Mouse (Mus musculus): ENCODE results near the gene Hspb9. TPM values are rescaled to one million over a fixed set of nuclear protein-coding genes. Genes with fewer than 3 reads are reported as not detected.

Hspb9 gene
- polyA plus RNA-seq, 1 experiment from 2014 or later, result 0.97 TPM

GRCm38 (mm10) chr11:100749469-100749868, 35.8 kb downstream of the Hspb9 start:
- Histone ChIP-seq H3K4me1 (ENCODE audit: insufficient read depth) (no peaks in the 10 kb centered on the region), H3K9me3 (ENCODE audit: low read depth, low read length) (no peaks in the 10 kb centered on the region), H3K9ac (no peak overlapping the region), H3K4me2 (no peak overlapping the region), H3K36me3 (ENCODE audit: insufficient read depth) (no peaks in the 10 kb centered on the region), H3K27me3 (ENCODE audit: insufficient read depth, low read length) (peaks cover 20% of the 10 kb centered on the region; the same call in 1 of the 2 replicates), H3K4me3 (ENCODE audit: low read depth, low read length) (no peak overlapping the region), H3K27ac (ENCODE audit: low read depth) (no peak overlapping the region)
- WGBS, result 33% methylated on average over 25 of the region's 25 CpGs
- ATAC-seq (ENCODE audit: insufficient read depth) (no peak), DNase-seq (no peak)
- TF ChIP-seq CTCF (IDR thresholded peaks at IDR 0.05; ENCODE audit: low read depth), result no peak

GRCm38 (mm10) chr11:100750127-100750526, 36.5 kb downstream of the Hspb9 start:
- H3K4me1 ChIP-seq (ENCODE audit: insufficient read depth), result no peaks in the 10 kb centered on the region
- H3K9me3 ChIP-seq (ENCODE audit: low read depth, low read length), result no peaks in the 10 kb centered on the region
- peaks cover 20% of the 10 kb centered on the region; the same call in 1 of the 2 replicates for H3K27me3 ChIP-seq (ENCODE audit: insufficient read depth, low read length)
- H3K27ac ChIP-seq (ENCODE audit: low read depth), result no peak overlapping the region
- H3K36me3 ChIP-seq (ENCODE audit: insufficient read depth), result no peaks in the 10 kb centered on the region
- WGBS, result 86% methylated on average over 16 of the region's 16 CpGs
- H3K4me2 ChIP-seq, result no peak overlapping the region
- H3K9ac ChIP-seq, result no peak overlapping the region
- TF ChIP-seq CTCF (IDR thresholded peaks at IDR 0.05; ENCODE audit: low read depth), result no peak
- DNase-seq, result no peak
- ATAC-seq (ENCODE audit: insufficient read depth), result no peak
- no peak overlapping the region for H3K4me3 ChIP-seq (ENCODE audit: low read depth, low read length)

- Histone ChIP-seq H3K9me3 (ENCODE audit: low read depth, low read length) (no peaks in the 10 kb centered on the region), H3K4me2 (no peak overlapping the region), H3K36me3 (ENCODE audit: insufficient read depth) (no peaks in the 10 kb centered on the region), H3K9ac (no peak overlapping the region), H3K27ac (ENCODE audit: low read depth) (no peak overlapping the region), H3K27me3 (ENCODE audit: insufficient read depth, low read length) (peaks cover 20% of the 10 kb centered on the region; the same call in 1 of the 2 replicates), H3K4me1 (ENCODE audit: insufficient read depth) (no peaks in the 10 kb centered on the region), H3K4me3 (ENCODE audit: low read depth, low read length) (no peak overlapping the region)
- TF ChIP-seq CTCF (IDR thresholded peaks at IDR 0.05; ENCODE audit: low read depth), result no peak
- ATAC-seq (ENCODE audit: insufficient read depth), result no peak
- 32% methylated on average over 10 of the region's 10 CpGs for WGBS
- no peak for DNase-seq
These were observed 38.6 kb downstream of the Hspb9 start for GRCm38 (mm10) chr11:100752294-100752693.

GRCm38 (mm10) chr11:100754021-100754692, 40.5 kb downstream of the Hspb9 start:
- Histone ChIP-seq H3K9me3 (ENCODE audit: low read depth, low read length) (no peaks in the 10 kb centered on the region), H3K27me3 (ENCODE audit: insufficient read depth, low read length) (peaks cover 27% of the 10 kb centered on the region), H3K4me1 (ENCODE audit: insufficient read depth) (no peaks in the 10 kb centered on the region), H3K9ac (no peak overlapping the region), H3K4me3 (ENCODE audit: low read depth, low read length) (no peak overlapping the region), H3K4me2 (no peak overlapping the region), H3K36me3 (ENCODE audit: insufficient read depth) (no peaks in the 10 kb centered on the region), H3K27ac (ENCODE audit: low read depth) (no peak overlapping the region)
- DNase-seq (no peak), ATAC-seq (ENCODE audit: insufficient read depth) (no peak)
- TF ChIP-seq CTCF (IDR thresholded peaks at IDR 0.05; ENCODE audit: low read depth), result no peak
- WGBS, result 79% methylated on average over 12 of the region's 12 CpGs

GRCm38 (mm10) chr11:100754693-100755057, 41.0 kb downstream of the Hspb9 start:
- H3K9ac ChIP-seq, result no peak overlapping the region
- TF ChIP-seq CTCF (IDR thresholded peaks at IDR 0.05; ENCODE audit: low read depth), result no peak
- no peak for DNase-seq
- H3K4me1 ChIP-seq (ENCODE audit: insufficient read depth), result no peaks in the 10 kb centered on the region; the same call in 1 of the 2 replicates
- no peaks in the 10 kb centered on the region for H3K36me3 ChIP-seq (ENCODE audit: insufficient read depth)
- no peak overlapping the region for H3K4me3 ChIP-seq (ENCODE audit: low read depth, low read length)
- peaks cover 27% of the 10 kb centered on the region for H3K27me3 ChIP-seq (ENCODE audit: insufficient read depth, low read length)
- H3K4me2 ChIP-seq, result no peak overlapping the region
- H3K27ac ChIP-seq (ENCODE audit: low read depth), result no peak overlapping the region
- no peak for ATAC-seq (ENCODE audit: insufficient read depth)
- H3K9me3 ChIP-seq (ENCODE audit: low read depth, low read length), result no peaks in the 10 kb centered on the region
- 87% methylated on average over 3 of the region's 3 CpGs for WGBS

GRCm38 (mm10) chr11:100756476-100756875, 42.8 kb downstream of the Hspb9 start:
- no peak overlapping the region for H3K4me2 ChIP-seq
- no peak overlapping the region for H3K27ac ChIP-seq (ENCODE audit: low read depth)
- TF ChIP-seq CTCF (IDR thresholded peaks at IDR 0.05; ENCODE audit: low read depth), result no peak
- no peak for ATAC-seq (ENCODE audit: insufficient read depth)
- DNase-seq, result no peak
- no peaks in the 10 kb centered on the region for H3K36me3 ChIP-seq (ENCODE audit: insufficient read depth)
- peaks cover 41% of the 10 kb centered on the region for H3K27me3 ChIP-seq (ENCODE audit: insufficient read depth, low read length)
- no peaks in the 10 kb centered on the region for H3K9me3 ChIP-seq (ENCODE audit: low read depth, low read length)
- H3K9ac ChIP-seq, result no peak overlapping the region
- WGBS, result 48% methylated on average over 6 of the region's 6 CpGs
- no peaks in the 10 kb centered on the region; the same call in 1 of the 2 replicates for H3K4me1 ChIP-seq (ENCODE audit: insufficient read depth)
- no peak overlapping the region for H3K4me3 ChIP-seq (ENCODE audit: low read depth, low read length)

GRCm38 (mm10) chr11:100757566-100757965, 43.9 kb downstream of the Hspb9 start:
- H3K27me3 ChIP-seq (ENCODE audit: insufficient read depth, low read length), result peaks cover 50% of the 10 kb centered on the region
- WGBS, result 85% methylated on average over 12 of the region's 12 CpGs
- ATAC-seq (ENCODE audit: insufficient read depth) (no peak), DNase-seq (no peak)
- H3K9me3 ChIP-seq (ENCODE audit: low read depth, low read length), result no peaks in the 10 kb centered on the region
- H3K4me3 ChIP-seq (ENCODE audit: low read depth, low read length), result no peak overlapping the region
- H3K36me3 ChIP-seq (ENCODE audit: insufficient read depth), result no peaks in the 10 kb centered on the region
- no peak overlapping the region for H3K27ac ChIP-seq (ENCODE audit: low read depth)
- no peak for TF ChIP-seq CTCF (IDR thresholded peaks at IDR 0.05; ENCODE audit: low read depth)
- H3K4me2 ChIP-seq, result no peak overlapping the region
- no peaks in the 10 kb centered on the region; the same call in 1 of the 2 replicates for H3K4me1 ChIP-seq (ENCODE audit: insufficient read depth)
- H3K9ac ChIP-seq, result no peak overlapping the region

Measured in lung, embryonic 14.5 days (tissue).